Mouse (Mus musculus): ENCODE measurements around the gene Dusp11. TPM values are rescaled to one million over a fixed set of nuclear protein-coding genes. Genes with fewer than 3 reads are reported as not detected.
"Not testable (repeated sequence)": the region's sequence is repeated elsewhere in the genome, so short reads cannot be mapped to it uniquely, and the experiment has no call there.

The Dusp11 gene
- total RNA-seq, 2 experiments from 2014 or later: 29.3 to 38.4 TPM

DNA sequence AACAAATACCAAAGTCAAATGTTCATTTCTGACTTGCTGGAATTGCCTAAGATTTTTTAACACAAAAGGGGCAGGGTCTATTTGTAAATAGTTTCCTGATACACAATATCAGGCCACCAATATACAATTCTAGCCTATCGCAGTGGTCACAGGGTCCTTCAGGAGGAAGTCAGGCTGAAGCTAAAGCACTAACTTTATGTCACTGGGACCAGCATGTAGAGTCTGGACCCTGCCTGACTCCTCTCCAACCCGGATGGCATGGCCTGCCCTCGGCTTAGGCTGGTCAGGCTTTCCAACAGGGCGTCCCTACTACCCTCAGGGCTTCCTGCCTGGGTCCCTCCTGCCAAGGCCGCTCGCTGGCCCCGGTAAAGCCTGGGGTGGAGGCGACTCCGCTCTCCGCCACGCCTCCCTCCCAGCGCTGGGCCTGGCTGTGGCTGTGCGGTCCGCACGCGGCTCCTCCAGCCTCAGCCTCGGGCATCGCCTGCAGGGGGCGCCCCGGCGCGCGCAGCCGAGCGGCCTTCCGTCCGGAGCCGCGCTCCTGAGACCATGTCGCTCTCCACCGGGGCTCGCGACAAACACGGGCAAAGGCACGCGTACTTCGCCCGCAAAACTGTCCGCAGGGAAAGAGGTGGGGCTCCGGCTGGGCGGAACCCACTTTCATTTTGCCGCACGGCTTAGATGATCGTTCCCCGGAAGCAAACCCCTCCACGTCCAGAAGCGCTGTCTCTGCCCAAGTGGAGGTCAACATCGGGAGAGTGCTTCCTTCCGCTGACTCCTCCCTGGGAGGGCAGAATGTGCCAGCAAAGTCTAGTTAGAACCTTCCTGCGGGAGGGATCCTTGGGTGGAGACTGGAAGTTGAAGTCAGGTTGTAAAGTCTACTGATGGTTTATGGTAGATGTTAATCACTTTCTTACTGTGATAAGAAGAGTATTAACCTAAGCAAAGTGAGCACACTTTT lies 24.7 kb downstream of the Dusp11 start:
- DNase-seq: peak; percentile 92 to 94

DNA sequence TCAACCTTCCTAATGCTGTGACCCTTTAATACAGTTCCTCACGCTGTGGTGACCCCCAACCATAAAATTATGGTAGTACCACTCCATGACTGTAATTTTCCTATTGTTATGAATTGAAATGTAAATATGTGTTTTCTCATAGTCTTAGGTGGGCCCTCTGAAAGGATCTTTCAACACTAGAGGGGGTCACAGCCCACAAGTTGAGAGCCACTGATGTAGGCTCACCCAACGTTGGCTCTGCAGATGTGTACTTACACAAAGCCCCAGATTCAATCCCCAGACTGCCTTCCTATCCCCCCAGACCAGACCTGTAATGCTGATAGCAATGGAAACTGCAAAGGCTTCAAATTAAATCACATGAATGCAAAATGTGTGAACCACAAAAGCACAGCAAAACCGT lies 25.8 kb downstream of the Dusp11 start:
- no peak for DNase-seq

DNA sequence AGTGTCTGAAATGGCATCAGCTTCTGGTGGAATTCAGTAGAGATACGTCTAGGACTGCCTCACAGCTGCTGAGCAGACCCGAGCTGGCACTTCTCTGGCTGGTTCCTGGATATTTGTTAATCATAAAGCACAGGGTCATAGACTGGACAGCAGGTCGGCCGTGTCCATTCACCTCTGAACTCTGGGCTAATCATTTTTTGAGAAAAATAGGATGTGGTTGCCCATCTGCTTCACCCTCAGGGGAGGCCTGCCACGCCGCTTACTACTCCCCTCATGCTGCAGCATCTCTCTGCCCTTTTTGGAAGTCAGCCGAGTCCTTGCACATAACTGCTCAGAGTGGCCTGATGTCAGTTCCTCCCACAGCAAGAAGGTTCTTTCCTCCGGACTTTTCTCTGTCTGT lies 27.4 kb downstream of the Dusp11 start:
- DNase-seq: no peak

DNA sequence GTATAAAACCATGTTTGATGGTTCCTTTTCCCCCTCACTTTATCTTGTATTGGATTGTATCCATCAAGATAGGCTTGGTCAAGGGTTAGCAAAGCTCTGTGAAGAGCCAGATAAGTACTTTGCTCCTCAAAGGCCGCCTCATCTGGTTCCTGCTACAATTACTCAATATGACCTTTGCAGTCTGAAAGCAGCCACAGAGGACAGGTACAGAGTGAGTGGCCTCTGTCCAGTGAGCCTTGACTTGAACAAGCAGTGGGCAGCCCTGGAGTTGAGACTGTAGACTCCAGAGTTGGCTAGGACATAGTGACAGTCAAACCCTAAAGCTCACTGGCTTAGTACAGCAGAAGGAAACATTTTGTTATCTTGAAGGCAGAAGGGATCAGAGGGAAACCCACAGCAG lies 32.2 kb downstream of the Dusp11 start:
- no peak for DNase-seq

DNA sequence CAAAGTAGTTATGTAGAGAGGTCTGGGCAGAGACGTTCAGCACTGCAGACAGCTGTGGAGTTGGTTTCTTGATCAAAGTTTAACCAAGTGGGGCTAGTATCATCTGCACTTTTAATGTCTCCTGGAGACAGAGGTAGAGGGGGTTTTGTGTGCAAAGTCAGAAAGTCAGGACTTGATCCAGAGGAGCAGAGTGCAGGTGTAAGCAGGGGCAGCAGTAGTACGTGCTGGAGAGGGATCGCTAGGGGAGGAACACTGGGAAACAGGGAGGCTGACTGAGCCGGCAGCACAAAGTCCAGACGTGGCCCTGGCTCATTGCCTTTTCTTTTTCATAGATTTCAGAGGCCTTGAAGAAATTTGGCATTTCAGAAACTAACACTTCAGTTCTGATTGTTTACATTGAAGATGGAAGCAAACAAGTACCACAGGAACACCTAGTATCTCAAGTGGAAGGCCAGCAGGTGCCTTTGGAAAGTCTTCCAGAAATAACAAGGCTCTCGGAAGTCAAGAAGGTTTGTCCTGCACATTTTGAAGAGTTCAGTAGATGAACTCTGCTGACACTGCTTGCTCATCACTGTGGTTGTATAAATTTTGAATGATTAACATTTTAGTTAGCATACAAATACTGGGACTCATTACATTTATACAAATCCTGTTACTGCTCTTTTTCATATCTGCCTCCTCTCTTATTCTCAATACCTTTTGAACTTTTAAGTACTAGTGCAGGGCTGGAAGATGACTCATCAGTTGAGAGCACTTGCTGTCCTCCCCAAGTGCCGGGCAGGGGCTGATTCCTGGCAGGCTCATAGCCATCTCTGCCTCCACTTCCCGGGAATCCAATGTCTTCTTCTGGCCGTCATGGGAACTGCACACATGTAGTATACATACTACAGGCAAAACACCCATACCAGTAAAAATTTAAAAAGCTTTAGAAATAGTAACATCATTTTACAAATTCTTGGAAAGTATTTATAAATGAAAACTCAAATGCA lies 33.7 kb downstream of the Dusp11 start:
- no peak for DNase-seq

DNA sequence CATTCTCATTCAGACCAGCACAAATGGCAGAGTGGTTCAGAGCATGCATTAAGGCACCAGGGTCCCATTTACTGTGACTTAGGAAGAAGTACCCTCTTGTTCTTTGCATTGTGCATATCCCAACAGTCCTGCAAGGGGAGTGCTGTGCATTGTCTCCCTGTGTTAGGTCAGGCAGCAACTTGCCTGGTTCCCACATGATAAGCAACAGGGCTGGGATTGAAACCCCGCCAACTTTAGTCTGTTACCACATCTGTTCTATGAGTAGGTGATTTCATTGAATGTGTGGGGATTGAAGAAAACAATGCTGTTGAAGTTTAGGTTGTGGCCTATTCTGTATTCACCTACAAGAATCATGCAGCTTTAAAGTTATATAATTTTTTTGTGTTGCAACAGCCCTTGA lies 34.8 kb downstream of the Dusp11 start:
- DNase-seq: no peak

DNA sequence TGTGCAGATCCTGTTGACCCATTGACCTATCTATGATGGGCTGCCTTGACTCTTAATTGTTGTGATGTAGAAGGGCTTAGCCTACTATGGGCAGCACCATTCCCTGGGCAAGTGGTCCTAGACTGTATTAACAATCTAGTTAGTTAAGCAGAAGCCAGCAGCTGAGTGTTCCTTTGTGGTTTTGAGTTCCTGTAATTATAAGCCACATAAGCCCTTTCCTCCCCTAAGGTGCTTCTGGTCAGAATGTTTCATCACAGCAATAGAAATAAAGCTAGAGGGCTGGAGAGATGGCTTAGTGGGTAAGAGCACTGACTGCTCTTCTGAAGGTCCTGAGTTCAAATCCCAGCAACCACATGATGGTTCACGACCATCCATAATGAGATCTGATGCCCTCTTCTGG lies 37.8 kb downstream of the Dusp11 start:
- no peak for DNase-seq

DNA sequence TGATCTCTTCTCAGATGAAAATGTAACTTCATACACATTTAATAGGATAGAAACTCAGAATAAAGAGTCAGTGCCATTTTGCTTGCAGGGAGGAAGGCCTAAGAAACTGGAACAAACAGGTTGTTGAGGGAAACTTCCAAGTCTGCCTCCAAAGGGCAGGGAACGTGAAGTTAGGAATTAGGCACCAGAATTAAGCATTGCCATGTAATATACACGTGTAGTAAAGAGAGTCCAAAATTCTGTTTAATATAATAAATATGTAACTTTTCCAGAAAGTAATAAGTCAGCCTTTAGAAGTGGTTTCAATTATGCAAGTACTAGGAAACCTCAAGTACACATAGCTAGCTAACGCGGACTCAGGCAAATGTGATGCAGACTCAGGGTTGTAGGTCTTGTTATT lies 42.1 kb downstream of the Dusp11 start:
- no peak for DNase-seq

DNA sequence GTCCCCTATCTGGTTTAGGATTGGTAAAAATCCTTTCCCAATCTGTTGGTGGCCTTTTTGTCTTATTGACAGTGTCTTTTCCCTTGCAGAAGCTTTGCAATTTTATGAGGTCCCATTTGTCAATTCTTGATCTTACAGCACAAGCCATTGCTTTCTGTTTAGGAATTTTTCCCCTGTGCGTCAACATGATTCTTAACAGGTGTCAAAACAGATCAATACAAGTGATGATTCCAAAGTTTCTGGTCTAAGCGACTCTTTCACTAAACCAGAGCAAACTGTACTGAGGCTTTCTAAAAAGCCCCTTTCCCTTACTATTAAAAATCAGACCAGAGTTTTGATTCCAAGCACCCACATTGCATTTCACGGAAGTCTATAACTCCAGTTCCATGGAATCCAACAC lies 43.1 kb downstream of the Dusp11 start:
- not testable (repeated sequence) for DNase-seq

DNA sequence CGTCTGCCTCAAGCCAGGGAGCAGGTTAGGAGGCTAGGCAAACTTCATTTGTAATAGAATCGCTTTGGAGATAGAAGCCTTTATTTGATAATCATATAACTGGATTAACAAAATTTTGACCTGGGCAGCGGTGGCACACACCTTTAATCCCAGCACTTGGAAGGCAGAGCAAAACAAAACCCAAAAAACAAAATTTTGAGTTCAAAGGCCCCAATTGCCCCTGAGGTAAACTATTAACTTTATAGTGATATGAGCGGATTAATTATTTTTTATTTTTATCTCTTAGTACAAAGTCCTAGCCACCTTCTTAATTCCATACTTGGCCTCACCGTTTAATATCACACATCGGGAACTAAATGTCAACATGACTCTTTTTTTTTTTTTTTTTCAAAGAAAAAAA lies 44.9 kb downstream of the Dusp11 start:
- DNase-seq: no peak

DNA sequence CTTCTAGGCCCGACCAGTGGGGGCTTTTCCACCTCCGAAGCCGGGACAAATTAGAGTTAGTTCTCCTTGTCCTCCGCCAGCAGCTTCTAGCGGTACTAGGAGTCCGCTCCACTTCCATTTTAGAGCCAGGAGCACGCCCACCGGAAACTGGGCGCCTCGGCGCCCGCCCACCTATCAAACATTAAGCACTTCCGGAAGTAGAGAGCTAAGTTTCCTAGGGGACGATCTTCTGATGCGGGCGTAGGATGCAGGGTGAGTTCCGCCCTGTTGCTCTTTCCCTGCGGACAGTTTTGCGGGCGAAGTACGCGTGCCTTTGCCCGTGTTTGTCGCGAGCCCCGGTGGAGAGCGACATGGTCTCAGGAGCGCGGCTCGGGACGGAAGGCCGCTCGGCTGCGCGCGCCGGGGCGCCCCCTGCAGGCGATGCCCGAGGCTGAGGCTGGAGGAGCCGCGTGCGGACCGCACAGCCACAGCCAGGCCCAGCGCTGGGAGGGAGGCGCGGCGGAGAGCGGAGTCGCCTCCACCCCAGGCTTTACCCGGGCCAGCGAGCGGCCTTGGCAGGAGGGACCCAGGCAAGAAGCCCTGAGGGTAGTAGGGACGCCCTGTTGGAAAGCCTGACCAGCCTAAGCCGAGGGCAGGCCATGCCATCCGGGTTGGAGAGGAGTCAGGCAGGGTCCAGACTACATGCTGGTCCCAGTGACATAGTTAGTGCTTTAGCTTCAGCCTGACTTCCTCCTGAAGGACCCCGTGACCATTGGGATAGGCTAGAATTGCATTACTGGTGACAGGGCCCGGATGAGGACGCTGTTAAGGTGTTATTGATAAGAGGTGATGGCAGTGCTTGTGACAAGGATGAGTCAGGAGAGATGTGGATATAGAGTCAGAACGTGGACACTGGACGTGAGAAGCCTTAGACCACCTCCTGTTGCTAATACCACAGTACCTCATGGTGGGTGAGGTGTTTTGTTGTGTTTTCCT lies 45.6 kb downstream of the Dusp11 start, which contains the start of gene Nat8f1:
TSS of gene Nat8f1 (minus strand) at position 149 of the 975 bp plus-strand sequence.
- peak; percentile 93 to 96 for DNase-seq

DNA sequence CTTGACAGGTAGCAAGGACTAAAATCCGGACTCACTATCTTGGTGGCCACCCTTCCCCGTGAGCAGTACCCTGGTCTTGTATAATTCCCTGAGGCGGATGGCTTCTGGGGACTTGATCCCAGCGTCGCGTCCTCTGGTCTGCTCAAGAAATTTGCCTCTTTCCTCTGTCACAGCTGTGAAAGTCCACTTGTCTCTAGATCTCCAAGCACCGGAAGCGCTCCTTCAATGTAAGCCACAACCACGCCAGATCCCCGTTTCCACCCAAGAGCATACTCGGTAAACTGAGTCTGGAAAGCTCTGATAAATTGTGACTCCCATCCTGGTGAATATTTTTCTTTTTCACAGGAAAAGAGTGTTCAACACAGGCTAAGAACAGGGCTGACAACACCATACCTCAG lies 46.3 kb downstream of the Dusp11 start:
- DNase-seq: no peak

DNA sequence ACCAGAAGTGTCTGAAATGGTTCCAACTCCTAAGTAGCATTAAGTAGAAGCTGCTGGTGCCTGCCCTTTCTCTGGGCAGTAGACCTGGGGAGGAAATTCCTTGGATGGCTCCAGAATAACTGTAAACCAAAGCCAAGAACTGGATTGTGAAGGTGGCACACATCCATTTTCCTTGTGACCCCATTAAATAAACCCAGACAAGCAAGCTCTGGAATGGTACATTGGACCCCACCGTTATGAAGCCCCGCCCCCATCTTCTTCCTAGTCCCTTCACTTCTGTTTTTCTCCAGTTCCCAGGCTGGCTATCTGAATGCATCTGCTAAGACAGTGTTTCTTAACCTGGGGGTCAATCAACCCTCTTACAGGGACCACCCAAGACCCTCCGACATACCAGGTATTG lies 49.9 kb downstream of the Dusp11 start, which contains the start of gene Tprkb:
TSS of gene Tprkb (plus strand) at position 279 of the 400 bp plus-strand sequence.
- no peak for DNase-seq

DNA sequence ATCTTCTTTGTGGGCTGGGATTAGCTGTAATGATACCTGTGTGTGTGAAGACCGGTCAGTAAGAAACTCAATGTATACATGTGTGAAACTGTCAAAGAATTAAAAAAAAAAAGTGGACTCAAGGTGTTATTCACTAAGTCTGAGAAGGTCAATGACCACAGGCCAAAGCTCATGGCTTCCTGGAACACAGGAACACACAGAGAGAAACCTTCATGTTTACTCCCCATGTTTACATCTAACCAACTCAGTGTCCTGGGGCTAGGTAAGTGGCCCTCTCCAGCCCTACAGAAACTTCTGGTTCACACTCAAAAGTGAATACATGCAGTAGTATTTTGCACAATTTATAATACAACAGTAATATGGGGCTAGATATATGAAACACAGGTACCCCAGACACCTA lies 51.8 kb downstream of the Dusp11 start:
- no peak for DNase-seq

DNA sequence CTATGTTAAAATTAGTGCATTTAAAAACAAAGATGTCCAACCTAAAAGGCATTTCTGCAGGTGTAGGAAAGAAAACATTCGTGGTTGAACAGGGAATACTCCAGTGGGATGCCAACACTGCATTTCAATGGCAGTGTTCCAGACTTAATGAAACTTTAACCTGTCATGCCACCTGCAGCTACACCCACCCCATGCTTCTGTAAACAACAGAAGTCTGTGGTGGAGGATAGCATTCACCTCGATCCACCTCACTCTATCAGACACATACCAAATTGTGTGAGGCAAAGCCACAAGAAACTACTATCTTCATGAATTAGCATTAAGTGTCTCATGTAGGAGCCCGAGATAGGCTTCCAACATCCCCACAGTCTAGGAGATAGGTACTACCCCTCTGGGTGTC lies 53.1 kb downstream of the Dusp11 start:
- no peak for DNase-seq

DNA sequence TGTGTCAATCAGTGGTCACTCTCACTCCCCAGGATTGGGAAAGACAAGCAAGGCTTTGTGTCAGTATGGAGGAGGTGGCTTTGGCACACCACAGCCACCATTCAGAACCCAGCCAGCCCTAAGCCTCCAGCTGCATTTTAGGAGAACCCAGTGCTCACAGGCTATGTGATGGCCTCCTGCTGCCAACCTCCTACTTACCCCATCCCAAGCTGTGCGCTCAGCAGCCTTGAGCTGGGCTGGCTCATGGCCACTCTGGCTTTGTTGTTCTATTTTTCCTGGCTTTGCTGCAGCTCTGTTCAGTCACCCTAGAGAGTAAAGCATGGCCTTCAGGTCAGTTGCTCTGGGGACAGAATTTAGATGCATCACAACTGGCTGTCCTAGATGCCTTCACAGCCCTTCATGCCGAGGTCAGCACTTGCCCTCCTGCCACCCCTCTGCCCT lies 54.5 kb downstream of the Dusp11 start:
- peak; percentile 29 to 46 for DNase-seq

DNA sequence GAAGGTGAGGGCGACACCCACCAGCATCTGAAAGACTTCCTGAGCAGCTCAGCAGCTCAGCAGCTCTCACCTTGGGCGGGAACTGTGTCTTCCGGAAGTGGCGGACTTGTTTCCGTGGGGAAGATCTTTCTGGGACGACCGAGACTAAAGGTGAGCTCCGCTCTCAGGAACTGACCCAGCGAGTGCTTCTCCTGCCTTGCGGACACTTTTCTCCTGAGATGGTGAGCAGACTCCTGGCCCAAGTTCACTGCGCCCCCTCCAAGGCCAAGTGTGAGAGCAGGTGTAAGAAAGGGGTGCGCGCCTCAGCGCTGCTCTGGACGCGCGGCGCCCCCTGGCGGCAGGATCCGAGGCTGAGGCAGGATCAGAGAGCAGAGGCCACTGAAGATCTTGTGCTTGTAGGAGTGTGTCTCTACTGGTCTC lies 56.8 kb downstream of the Dusp11 start, which contains the start of gene Nat8f4:
TSS of gene Nat8f4 (minus strand) at position 243 of the 420 bp plus-strand sequence.
- peak; percentile 67 to 84 for DNase-seq

DNA sequence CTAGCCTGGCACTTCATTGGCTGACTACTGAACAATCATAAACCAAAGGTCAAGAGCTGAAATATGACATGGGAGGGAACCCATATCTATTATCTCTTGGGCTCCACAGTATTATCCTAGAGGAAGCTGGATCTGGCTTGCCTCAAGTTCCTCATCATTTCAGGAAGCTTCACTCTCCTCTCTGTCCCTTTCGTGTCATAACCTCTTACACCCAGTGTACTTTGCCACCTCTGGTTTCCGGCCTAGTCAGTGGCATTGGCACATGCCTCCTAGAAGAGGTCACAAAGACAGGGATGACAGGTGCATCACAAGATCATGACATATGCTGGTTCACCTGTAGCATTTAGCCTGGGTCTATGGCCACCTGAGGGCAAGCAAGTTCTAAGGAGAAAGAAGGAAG lies 59.2 kb downstream of the Dusp11 start:
- no peak for DNase-seq

DNA sequence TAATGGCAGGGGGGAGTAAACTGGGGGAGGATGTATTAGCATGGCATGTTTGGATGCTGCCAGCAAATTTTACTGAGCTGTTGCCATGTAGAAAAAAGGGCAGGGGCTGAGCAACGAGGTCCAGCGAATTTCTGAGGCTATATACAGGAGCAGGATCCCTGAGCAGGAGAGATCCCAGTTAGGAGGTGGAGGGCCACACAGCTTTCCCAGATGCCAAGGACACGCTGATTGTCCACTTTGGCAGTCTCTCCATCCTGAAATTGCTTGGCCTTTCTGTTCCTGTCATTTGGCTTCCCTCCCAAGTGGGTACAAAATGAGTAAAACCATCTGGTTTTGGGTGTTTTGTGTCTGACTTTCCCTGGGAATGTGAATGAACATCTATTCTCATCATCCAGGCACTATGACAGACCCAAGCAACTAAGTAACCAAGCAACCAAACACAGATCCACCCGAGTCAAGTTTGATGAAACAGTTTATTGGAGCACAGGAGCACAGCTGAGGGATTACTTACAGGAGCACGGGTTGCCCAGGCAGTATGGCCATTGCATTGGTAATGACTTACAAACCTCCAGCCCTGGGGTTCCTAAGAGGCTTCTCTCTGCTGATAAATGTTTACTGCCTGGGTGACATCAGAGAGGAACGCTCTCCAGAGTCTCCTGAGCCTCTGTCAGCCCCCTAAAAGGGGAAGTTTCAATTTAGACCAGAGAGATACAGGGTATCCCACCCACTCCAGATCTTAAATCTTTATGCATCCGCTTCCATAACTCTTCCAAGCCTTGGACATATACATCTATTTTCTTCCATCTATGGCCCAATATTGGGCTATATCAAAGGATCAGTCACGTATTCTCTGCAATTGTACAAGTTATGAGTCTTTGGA lies 62.6 kb downstream of the Dusp11 start:
- DNase-seq: not testable (repeated sequence)

DNA sequence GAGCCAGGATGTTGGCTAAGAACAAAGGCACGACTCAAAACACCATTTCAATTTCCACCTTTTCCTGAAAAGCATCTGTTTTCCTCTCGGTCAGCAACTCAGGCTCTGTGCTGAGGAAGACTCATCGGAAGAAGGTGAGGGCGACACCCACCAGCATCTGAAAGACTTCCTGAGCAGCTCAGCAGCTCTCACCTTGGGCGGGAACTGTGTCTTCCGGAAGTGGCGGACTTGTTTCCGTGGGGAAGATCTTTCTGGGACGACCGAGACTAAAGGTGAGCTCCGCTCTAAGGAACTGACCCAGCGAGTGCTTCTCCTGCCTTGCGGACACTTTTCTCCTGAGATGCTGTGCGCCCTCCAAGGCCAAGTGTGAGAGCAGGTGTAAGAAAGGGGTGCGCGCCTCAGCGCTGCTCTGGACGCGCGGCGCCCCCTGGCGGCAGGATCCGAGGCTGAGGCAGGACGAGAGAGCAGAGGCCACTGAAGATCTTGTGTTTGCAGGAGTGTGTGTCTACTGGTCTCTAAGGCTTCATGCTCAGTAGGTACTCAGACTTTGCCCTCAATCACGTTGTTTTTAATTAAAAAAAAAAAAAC lies 66.3 kb downstream of the Dusp11 start:
- DNase-seq: peak in 1 of 2 experiments; percentile 39
